Mouse (Mus musculus) kidney, embryonic 14.5 days (tissue): Measurements from ENCODE around the gene Tgtp1. TPM values are rescaled to one million over a fixed set of nuclear protein-coding genes. Genes with fewer than 3 reads are reported as not detected.
A peak's percentile ranks its signal among the peaks of the same experiment; 100 is the strongest.
"Not testable (repeated sequence)": the region's sequence is repeated elsewhere in the genome, so short reads cannot be mapped to it uniquely, and the experiment has no call there.

Experiments used
- ATAC-seq: fragments of 200-750 bp; cut with Nextera tagmentation; 2 replicates; pipeline ENCODE4 v1.8.0; 2017; ENCODE audit warnings: moderate number of reproducible peaks, mild to moderate bottlenecking, moderate TSS enrichment, moderate library complexity; ENCODE audit not compliant: low FRiP score, low TSS enrichment
- H3K27ac ChIP-seq: fragments of 300-500 bp; sonication (generic); 2 replicates; pipeline ENCODE4 v1.5.1; 2014; ENCODE audit warnings: low read depth, mild to moderate bottlenecking, low read length, moderate library complexity, mixed read lengths
- H3K27me3 ChIP-seq: fragments of 300-500 bp; sonication (generic); 2 replicates; pipeline ENCODE4 v1.6.1; 2014; ENCODE audit warnings: mild to moderate bottlenecking, low read length; ENCODE audit not compliant: control insufficient read depth, insufficient read depth
- H3K36me3 ChIP-seq: fragments of 300-500 bp; sonication (generic); 2 replicates; pipeline ENCODE4 v1.6.1; 2014; ENCODE audit warnings: low read length, mixed read lengths; ENCODE audit not compliant: control insufficient read depth, insufficient read depth
- H3K4me1 ChIP-seq: fragments of 300-500 bp; sonication (generic); 2 replicates; pipeline ENCODE4 v1.6.1; 2014; ENCODE audit warnings: low read length, mixed read lengths; ENCODE audit not compliant: control insufficient read depth, insufficient read depth
- H3K4me2 ChIP-seq: fragments of 300-500 bp; sonication (generic); replicated peaks from 2 replicates; pipeline ENCODE4 v1.6.1; 2014; ENCODE audit warnings: low read depth, mild to moderate bottlenecking, low read length
- H3K4me3 ChIP-seq: fragments of 300-500 bp; sonication (generic); 2 replicates; pipeline ENCODE4 v1.5.1; 2014; ENCODE audit warnings: mild to moderate bottlenecking, low read length
- H3K9ac ChIP-seq: fragments of 300-500 bp; sonication (generic); 2 replicates; pipeline ENCODE4 v1.6.1; 2014; ENCODE audit warnings: low read depth, mild to moderate bottlenecking, low read length, moderate library complexity
- H3K9me3 ChIP-seq: fragments of 300-500 bp; sonication (generic); 2 replicates; pipeline ENCODE4 v1.6.1; 2016; ENCODE audit warnings: low read length; ENCODE audit not compliant: control insufficient read depth
- WGBS: fragments of 180-500 bp; shearing (Covaris S2); extraction: QIAGEN DNeasy Blood & Tissue Kit; methylation state at CpG from one replicate; pipeline ENCODE4 v1.1.7; 2014; 5-methylcytosine and 5-hydroxymethylcytosine counted together
- polyA plus RNA-seq: library from polyadenylated mRNA; unstranded; fragments of >200 nt; fragmentation: Nextera tagmentation; extraction: Ambion mirVana; gene quantifications from 2 replicates; pipeline ENCODE4 v1.2.1, GENCODE M21; 2014

Gene Tgtp1
- 0.15 TPM in 1 of 2 replicates, not detected in the other for polyA plus RNA-seq

DNA sequence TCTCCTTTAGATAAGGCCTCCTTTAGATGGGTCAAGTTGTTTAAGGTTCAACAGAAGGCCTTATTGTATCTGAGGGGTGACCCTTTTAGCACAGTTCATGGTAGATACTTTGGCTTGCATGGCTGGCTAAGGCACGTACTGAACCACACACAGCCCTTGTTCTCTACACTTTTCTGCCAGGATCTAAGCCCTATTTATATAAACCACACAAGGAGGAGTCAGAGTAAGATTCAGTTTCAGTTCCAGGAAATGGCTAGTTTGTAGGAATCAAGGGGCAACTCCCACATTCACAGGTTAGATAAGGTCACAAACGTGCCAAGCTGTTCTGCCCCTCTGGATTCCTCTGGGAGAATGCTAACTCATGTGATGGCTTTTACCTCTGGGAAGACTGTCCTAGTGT, at the start of gene Tgtp1:
TSS of gene Tgtp1 (minus strand) at position 155 of the 400 bp plus-strand sequence.
- H3K4me2 ChIP-seq, H3K36me3 ChIP-seq, H3K27ac ChIP-seq, H3K4me1 ChIP-seq, H3K9ac ChIP-seq, H3K4me3 ChIP-seq, H3K9me3 ChIP-seq, H3K27me3 ChIP-seq: not testable (repeated sequence)
- peak; percentile 89 for ATAC-seq
- WGBS, result 10% methylated on average over 2 of the region's 2 CpGs

DNA sequence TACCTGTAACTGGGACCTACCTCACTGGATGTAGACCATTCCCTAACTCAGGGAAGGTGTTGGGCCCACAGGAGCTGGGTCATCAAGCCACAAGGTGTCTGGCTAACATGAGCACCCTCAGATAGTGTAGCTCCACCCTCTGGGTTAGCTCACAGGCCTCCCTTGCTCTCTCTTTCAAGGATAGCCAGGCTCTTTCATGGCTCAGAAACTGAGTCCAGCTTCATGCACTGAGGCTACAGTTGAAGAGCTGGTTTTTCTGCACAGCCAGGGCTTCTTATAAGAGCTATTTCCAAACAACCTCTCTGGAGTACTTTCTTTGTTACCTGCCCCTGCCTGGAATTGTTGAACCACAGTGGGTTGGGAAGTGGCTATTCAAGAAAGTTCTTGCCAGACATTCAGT, 18.1 kb upstream of the Tgtp1 start:
- not testable (repeated sequence) for H3K4me2 ChIP-seq, H3K27me3 ChIP-seq, H3K4me3 ChIP-seq, H3K4me1 ChIP-seq, ATAC-seq, H3K9me3 ChIP-seq, H3K27ac ChIP-seq, H3K9ac ChIP-seq, H3K36me3 ChIP-seq

DNA sequence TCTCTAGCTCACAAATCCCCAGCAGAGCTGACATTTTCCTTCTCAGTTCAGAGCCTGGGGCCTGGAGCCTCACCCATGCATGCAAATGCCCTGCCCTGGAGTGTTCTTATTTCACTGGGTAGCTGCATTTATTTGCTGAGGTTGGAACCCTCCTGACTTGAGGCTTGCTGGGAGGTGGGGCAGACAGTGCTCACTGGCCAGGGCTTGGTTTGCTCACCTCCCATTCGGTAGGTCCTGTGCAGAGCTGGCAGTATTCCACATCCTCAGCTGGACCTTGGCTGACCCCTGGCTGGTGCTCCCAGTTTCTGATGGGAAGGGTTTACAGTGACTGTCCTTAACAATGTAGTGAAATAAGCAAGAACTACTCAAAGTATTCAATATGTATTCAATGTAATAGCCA, 12.8 kb upstream of the Tgtp1 start:
- not testable (repeated sequence) for H3K36me3 ChIP-seq, ATAC-seq, H3K9ac ChIP-seq, H3K27me3 ChIP-seq, H3K27ac ChIP-seq, H3K4me1 ChIP-seq, H3K4me3 ChIP-seq, H3K9me3 ChIP-seq, H3K4me2 ChIP-seq
- 21% methylated on average over 1 of the region's 1 CpGs for WGBS

DNA sequence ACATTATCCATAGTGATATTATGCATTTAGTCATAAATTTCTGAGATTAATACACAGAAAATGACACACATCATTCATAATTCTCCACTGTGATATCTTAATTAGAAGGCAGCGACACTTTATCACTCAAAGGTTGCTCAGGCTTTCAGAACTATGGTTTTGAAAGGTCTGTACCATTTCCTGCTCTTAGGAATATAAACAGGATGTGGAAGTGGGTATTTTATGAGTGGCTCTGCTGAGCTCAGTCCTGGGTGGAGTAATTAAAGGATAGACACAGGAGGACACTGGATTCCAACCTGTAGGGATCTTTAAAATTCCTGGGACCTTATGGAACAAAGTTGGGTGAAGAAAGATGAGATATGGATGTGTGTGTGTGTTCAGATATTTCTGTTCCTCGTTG, 12.3 kb upstream of the Tgtp1 start:
- WGBS, result 65% methylated on average over 2 of the region's 2 CpGs
- H3K9ac ChIP-seq, H3K27ac ChIP-seq, ATAC-seq, H3K27me3 ChIP-seq, H3K36me3 ChIP-seq, H3K4me1 ChIP-seq, H3K4me2 ChIP-seq, H3K9me3 ChIP-seq, H3K4me3 ChIP-seq: not testable (repeated sequence)

DNA sequence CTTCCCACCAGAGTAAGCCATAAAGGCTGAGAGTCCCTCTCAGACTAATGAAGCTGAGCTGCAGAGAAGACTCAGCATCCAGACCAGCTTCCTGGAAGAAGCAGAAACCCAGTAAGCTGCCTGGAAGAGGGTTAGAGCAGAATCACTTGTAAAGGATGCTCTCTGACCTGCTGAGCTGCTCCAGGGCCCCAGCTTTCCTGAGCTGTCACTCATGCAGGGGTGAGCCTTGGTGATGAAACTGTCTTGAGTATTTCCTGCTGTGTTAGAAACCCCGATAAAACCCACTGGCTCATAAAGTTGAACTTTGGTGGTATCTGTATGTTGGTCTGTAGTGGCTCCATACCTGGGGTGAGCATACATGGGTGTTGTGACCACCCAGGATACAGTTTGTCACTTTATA, 6.4 kb upstream of the Tgtp1 start:
- H3K27ac ChIP-seq, H3K36me3 ChIP-seq, H3K9me3 ChIP-seq, H3K4me1 ChIP-seq, H3K9ac ChIP-seq, H3K4me2 ChIP-seq, ATAC-seq, H3K27me3 ChIP-seq, H3K4me3 ChIP-seq: not testable (repeated sequence)
- 55% methylated on average over 1 of the region's 1 CpGs for WGBS

DNA sequence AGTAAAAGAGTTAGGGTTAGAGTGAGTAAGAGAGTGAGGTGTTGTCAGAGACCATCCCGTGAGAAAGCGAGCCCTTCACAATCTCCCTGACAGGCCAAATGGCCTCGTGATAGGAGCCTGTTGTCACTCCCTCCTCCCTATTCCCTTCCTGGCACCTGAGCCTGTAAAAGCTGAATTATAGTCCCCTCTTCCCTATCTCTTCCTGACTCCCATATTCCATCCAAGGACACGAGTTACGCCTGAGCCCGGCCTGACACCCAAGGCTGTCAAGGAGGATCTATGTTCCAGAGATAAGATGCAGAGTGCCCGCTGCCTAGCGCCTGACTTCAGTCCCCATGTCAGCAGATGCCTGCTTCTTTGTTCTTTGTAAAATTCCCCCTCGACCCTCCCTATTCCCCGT, 676 bp downstream of the Tgtp1 start:
- H3K27me3 ChIP-seq, H3K9me3 ChIP-seq, H3K4me1 ChIP-seq, H3K4me2 ChIP-seq, H3K4me3 ChIP-seq, H3K9ac ChIP-seq, H3K27ac ChIP-seq, ATAC-seq, H3K36me3 ChIP-seq: not testable (repeated sequence)
- WGBS, result 11% methylated on average over 8 of the region's 10 CpGs

DNA sequence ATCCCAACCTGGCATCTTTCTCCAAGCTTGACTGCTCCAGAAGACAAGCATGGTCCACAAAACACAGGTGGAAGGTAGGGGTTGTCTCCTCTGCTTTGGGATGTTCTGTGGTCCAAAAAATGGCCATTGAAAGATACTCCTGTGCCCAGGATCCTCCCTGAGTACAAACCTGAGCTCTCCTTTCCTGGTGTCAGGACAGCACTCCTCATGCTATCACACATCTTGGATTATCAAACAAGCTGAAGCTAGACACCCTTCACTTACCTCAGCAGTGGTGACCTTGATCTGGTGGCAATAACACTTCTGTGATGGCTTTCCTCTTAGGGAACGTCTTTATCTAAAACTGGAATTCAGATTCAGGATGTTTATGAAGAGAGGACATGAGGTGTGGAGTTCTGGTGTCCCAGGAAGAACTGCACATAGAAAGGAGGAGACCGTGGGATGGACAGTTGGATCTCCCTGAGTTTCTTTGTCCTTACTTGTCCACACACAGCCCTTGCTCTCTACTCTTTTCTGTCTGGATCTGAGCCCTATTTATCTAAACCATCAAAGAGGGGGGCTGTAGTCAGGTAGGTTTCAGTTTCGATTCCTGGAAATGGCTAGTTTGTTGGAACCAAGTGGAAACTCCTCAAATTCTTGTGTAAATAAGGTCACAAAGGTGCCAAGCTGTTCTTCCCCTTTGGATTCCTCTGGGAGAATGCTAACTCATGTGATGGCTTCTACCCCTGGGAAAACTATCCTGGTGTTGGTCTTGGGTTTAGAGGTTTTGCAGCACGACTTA, 2.0 kb downstream of the Tgtp1 start, which contains the start of gene Gm12185:
TSS of gene Gm12185 (minus strand) at position 487 of the 781 bp plus-strand sequence.
- not testable (repeated sequence) for H3K27me3 ChIP-seq, H3K36me3 ChIP-seq, H3K4me1 ChIP-seq, H3K27ac ChIP-seq, ATAC-seq, H3K9me3 ChIP-seq, H3K4me3 ChIP-seq, H3K4me2 ChIP-seq, H3K9ac ChIP-seq
- WGBS, result 45% methylated on average over 4 of the region's 4 CpGs

DNA sequence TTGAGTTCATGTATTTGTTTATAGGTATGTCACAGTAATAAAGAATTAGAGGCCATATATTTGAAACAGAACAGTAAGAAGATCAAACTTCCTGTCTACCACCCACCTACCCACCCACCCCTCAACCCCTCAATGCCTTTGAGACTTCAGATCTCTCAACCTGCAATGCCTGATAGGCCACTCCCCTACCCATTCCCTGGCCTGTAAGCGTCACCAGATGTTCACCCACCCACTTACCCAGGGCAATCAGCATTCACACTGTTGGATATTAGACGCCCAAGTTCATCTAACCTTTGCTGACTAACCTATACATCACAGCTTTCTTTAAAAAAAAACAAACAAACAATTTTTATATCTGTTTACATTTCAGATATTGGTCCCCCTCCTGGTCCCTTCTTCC, 4.0 kb downstream of the Tgtp1 start:
- H3K4me1 ChIP-seq, ATAC-seq, H3K36me3 ChIP-seq, H3K27ac ChIP-seq, H3K27me3 ChIP-seq, H3K4me2 ChIP-seq, H3K9me3 ChIP-seq, H3K9ac ChIP-seq, H3K4me3 ChIP-seq: not testable (repeated sequence)
- WGBS, result 62% methylated on average over 1 of the region's 2 CpGs

DNA sequence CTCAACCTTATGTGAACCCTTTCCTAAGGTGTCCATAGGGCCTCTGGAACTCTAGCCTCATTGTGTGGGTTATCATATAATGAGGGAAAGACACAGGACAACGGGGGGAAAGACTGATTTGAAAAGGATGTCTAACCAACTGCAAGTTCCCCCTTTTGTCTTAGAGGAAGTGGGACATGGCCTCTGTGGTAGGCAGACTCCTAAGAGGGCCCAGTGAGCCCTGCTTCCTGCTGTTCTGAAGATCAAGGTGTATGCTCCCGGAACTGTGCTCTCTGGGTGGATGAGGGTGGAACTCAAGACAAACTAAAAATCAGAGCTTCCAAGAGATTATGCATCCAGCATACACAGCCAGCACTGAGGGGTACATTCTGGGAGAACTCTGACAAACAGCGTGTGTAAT, 5.8 kb downstream of the Tgtp1 start:
- H3K9ac ChIP-seq, H3K36me3 ChIP-seq, H3K9me3 ChIP-seq, H3K27me3 ChIP-seq, H3K27ac ChIP-seq, ATAC-seq, H3K4me3 ChIP-seq, H3K4me1 ChIP-seq, H3K4me2 ChIP-seq: not testable (repeated sequence)
- 71% methylated on average over 2 of the region's 3 CpGs for WGBS
